Mouse (Mus musculus) bone marrow macrophage, adult 2 months (primary cell): Measurements from ENCODE around the gene Tmbim6. TPM values are rescaled to one million over a fixed set of nuclear protein-coding genes. Genes with fewer than 3 reads are reported as not detected.

Experiments
- H3K27ac ChIP-seq: 2 replicates; pipeline ENCODE4 v1.5.1; 2012; ENCODE audit warnings: low read depth, low read length; ENCODE audit not compliant: insufficient read depth
- H3K4me1 ChIP-seq: 2 replicates; pipeline ENCODE4 v1.6.1; 2012; ENCODE audit warnings: low read length; ENCODE audit not compliant: control insufficient read depth, insufficient read depth
- H3K4me3 ChIP-seq: 2 replicates; pipeline ENCODE4 v1.5.1; 2012; ENCODE audit warnings: mild to moderate bottlenecking, low read length, moderate library complexity; ENCODE audit not compliant: insufficient read depth
- CTCF ChIP-seq: IDR thresholded peaks from 2 replicates; pipeline ENCODE4 v1.5.1; 2012; ENCODE audit warnings: low read depth, mild to moderate bottlenecking, low read length, moderate library complexity
- polyA plus RNA-seq: library from polyadenylated mRNA; stranded (reverse); fragments of >200 nt; gene quantifications from 2 replicates; pipeline ENCODE4 v1.2.4, GENCODE M21; 2012; ENCODE audit not compliant: missing spikeins, insufficient read depth, insufficient read length

Tmbim6 gene
- polyA plus RNA-seq, 1 experiment = 647 TPM

- no peak for TF ChIP-seq CTCF
- H3K4me1 ChIP-seq = peaks cover 25% of the 10 kb centered on the region
- H3K4me3 ChIP-seq = peak within 1 kb of the TSS; percentile 90
- peak within 1 kb of the TSS; percentile 90 for H3K27ac ChIP-seq
Measured at GRCm38 (mm10) chr15:99457606-99458401, 65.1 kb downstream of the Tmbim6 start, which contains the start of gene Nckap5l. Gene Nckap5l, minus strand, starts transcription at chr15:99457748.

Other genes starting within 250 kb of the Tmbim6 start
- not detected in 2 replicates for gene Kcnh3, start 168.0 kb upstream of the Tmbim6 start, polyA plus RNA-seq
- gene Mcrs1, start 140.9 kb upstream of the Tmbim6 start, polyA plus RNA-seq = 29.4 and 29.9 TPM in 2 replicates
- 11.0 and 16.2 TPM in 2 replicates for gene Prpf40b, start 97.8 kb upstream of the Tmbim6 start, polyA plus RNA-seq
- not detected in 2 replicates for gene Fam186b, start 97.0 kb upstream of the Tmbim6 start, polyA plus RNA-seq
- 18.9 and 23.2 TPM in 2 replicates for gene Fmnl3, start 22.4 kb upstream of the Tmbim6 start, polyA plus RNA-seq
- 4.0 and 10.3 TPM in 2 replicates for gene Nckap5l, start 64.9 kb downstream of the Tmbim6 start, polyA plus RNA-seq
- 5.2 and 6.7 TPM in 2 replicates for gene Bcdin3d, start 81.8 kb downstream of the Tmbim6 start, polyA plus RNA-seq
- gene Faim2, start 135.3 kb downstream of the Tmbim6 start, polyA plus RNA-seq = 0.05 TPM in 1 of 2 replicates, not detected in the other
- not detected in 2 replicates for gene Aqp2, start 186.2 kb downstream of the Tmbim6 start, polyA plus RNA-seq
- gene Aqp5, start 197.9 kb downstream of the Tmbim6 start, polyA plus RNA-seq = not detected in 2 replicates
- gene Aqp6, start 208.5 kb downstream of the Tmbim6 start, polyA plus RNA-seq = not detected in 2 replicates